Mouse (Mus musculus) E14TG2a.4 (cell line): ENCODE data around the gene Tmem222.

Experiments
- H3K27me3 ChIP-seq: 2 replicates; pipeline ENCODE4 v1.6.1; 2014; ENCODE audit warnings: low read length, control low read depth; ENCODE audit not compliant: insufficient read depth
- H3K36me3 ChIP-seq: 2 replicates; pipeline ENCODE4 v1.6.1; 2014; ENCODE audit warnings: low read length, control low read depth; ENCODE audit not compliant: insufficient read depth
- H3K4me1 ChIP-seq: replicated peaks from 2 replicates; pipeline ENCODE4 v1.6.1; 2014; ENCODE audit warnings: low read depth, low read length, control low read depth
- H3K4me3 ChIP-seq: replicated peaks from 2 replicates; pipeline ENCODE4 v1.5.1; 2014; ENCODE audit warnings: mild to moderate bottlenecking, low read length
- H3K9me3 ChIP-seq: 2 replicates; pipeline ENCODE4 v1.6.1; 2014; ENCODE audit warnings: low read length, control low read depth
- CTCF ChIP-seq: conservative IDR thresholded peaks from 2 replicates; pipeline ENCODE4 v1.5.1; 2014; ENCODE audit warnings: low read length
- NANOG ChIP-seq: IDR thresholded peaks from 2 replicates; pipeline ENCODE4 v1.6.1; 2014; ENCODE audit warnings: borderline replicate concordance, low read length, mixed read lengths
- POU5F1 ChIP-seq: IDR thresholded peaks from 2 replicates; pipeline ENCODE4 v1.6.1; 2014; ENCODE audit warnings: low read length, borderline replicate concordance

Gene Tmem222

DNA sequence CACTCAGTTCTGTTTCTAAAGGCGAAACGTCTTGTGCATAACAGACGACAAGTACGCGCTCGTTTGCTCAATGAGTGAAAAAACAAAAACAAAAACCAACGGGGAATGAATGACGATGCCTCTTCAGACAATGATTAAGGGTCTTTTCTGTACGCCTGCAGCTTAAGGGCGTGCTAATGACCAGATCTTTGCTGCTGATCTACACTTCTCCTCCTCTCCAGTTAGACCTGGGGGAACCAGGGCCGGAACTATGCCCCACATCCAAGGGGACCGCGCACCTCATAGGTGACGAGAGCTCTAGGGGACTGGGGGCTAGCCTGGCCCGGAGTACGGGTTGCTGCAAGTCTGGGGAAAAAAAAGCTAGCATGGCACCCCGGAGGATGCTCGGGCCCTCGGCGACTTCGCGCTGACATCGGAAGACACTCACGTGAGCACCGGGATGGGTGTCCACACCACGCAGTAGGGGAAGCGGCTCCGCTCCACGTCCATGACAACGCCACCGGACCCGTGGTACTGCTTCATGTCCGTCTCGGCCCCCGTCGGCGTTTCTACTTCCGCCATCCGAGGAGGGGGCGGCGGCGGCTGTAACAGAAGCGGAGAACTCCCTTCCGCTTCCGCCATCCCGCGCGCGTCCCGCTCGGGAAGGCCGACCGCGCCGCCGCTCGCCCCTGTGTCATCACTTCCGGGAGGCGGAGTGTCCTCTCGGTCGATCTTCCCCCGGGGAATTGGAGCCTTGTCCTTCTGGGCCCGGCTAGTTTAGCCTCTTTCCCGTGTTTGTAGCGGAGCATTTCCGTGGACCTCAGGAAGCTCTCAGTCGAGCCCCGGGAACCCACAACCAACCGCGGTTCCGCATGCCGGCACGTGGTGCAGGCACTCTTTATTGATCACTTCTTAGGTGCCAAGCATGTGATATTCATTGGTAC lies at the start of gene Tmem222:
Gene Tmem222, minus strand, starts transcription at position 689 of the 923 bp plus-strand sequence.
- no peaks in the 10 kb centered on the region for H3K27me3 ChIP-seq
- H3K4me1 ChIP-seq = peaks cover 49% of the 10 kb centered on the region
- peak within 1 kb of the TSS; percentile 99 for H3K4me3 ChIP-seq
- peaks cover 23% of the 10 kb centered on the region for H3K36me3 ChIP-seq
- TF ChIP-seq POU5F1 (no peak), CTCF (no peak)
- H3K9me3 ChIP-seq = no peaks in the 10 kb centered on the region

DNA sequence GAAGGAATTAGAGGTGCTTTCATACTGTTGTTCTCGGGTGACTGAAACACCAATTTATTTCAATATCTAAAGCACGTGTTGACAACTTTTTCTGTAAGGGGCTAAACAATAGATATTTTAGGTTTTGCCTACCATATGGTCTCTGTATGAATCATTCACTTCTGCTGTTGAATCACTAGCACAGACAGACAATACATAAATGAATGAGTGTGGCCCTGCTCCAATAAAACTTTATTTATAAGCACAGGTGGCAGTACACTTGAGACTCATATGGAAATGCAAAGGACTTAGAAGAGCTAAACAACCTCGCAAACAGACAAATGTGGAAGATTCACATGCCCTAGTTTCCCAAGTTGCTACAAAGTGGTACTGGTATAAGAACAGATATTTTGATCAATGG lies 42.1 kb upstream of the Tmem222 start:
- H3K4me3 ChIP-seq = no peak overlapping the region
- H3K27me3 ChIP-seq = no peaks in the 10 kb centered on the region
- H3K4me1 ChIP-seq = peaks cover 12% of the 10 kb centered on the region
- no peak for TF ChIP-seq NANOG
- TF ChIP-seq CTCF = no peak
- no peak for TF ChIP-seq POU5F1
- H3K36me3 ChIP-seq = peaks cover 78% of the 10 kb centered on the region
- no peaks in the 10 kb centered on the region for H3K9me3 ChIP-seq

DNA sequence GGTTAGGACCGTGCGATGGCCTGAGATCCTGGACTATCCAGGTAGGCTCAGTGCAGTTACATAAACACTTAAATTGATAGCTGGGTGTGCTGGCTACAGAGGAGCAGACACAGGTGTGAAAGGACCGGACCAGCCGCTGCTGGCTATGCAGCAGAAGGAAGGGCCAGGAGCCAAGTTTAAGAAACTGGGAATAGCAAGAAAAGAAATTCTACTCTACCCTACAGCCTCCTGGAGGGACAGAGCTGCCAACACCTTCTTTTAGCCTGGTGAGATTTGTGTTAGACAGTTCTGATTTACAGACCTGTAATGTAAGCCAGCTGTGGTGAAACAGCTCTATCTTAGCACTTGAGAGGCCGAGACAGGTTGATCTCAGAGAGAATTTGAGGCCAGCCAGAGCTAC lies 38.4 kb upstream of the Tmem222 start:
- H3K4me1 ChIP-seq = peaks cover 4% of the 10 kb centered on the region; the same call in 1 of the 2 replicates
- no peaks in the 10 kb centered on the region for H3K9me3 ChIP-seq
- no peak overlapping the region for H3K4me3 ChIP-seq
- TF ChIP-seq CTCF (no peak), NANOG (no peak), POU5F1 (no peak)
- no peaks in the 10 kb centered on the region for H3K27me3 ChIP-seq
- H3K36me3 ChIP-seq = peaks cover 82% of the 10 kb centered on the region

DNA sequence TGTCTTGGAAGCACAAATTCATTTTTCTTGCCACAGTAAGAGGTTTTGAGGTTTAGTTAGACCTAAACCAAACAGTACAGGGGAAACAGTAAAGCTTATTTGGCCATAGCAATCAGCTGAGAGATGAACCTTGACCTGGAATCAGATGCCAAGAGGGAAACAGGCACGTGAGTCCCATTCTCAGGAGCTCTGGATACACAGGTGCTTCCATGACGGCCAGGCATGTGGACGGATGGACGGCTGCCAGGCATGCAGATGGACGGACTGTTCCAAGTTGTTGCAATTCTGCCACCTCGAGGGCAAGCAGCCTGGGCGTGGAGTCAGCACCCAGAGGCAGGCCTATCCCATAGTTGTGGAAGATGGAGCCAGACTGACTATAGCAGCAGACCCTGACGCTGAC lies 37.3 kb upstream of the Tmem222 start:
- TF ChIP-seq POU5F1 = no peak
- no peak for TF ChIP-seq NANOG
- no peak for TF ChIP-seq CTCF
- Histone ChIP-seq H3K27me3 (no peaks in the 10 kb centered on the region), H3K9me3 (no peaks in the 10 kb centered on the region), H3K36me3 (peaks cover 72% of the 10 kb centered on the region), H3K4me3 (no peak overlapping the region), H3K4me1 (peaks cover 6% of the 10 kb centered on the region; the same call in 1 of the 2 replicates)

DNA sequence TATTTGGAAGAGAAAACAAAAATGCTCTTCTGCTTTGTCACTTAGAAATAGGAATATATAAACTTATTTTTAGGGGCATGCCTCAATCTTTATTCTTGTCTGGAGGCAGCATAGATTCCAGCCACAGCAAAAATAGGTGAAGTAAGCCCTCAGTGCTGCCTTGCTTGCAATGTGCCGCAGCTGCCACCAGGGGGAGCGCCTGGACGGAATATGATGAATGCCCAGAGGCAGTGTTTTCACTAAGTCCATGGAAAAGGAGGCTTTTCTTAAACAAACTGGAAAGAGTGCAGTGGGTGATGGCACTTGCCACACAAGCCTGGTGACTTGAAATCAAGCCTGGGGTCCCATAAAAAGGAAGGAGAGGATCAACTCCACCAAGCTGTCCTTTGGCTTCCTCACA lies 32.4 kb upstream of the Tmem222 start:
- Histone ChIP-seq H3K4me3 (no peak overlapping the region), H3K9me3 (no peaks in the 10 kb centered on the region), H3K27me3 (no peaks in the 10 kb centered on the region), H3K36me3 (peaks cover 69% of the 10 kb centered on the region), H3K4me1 (peaks cover 12% of the 10 kb centered on the region)
- TF ChIP-seq POU5F1 = no peak
- TF ChIP-seq CTCF = peak; percentile 99
- TF ChIP-seq NANOG = no peak

DNA sequence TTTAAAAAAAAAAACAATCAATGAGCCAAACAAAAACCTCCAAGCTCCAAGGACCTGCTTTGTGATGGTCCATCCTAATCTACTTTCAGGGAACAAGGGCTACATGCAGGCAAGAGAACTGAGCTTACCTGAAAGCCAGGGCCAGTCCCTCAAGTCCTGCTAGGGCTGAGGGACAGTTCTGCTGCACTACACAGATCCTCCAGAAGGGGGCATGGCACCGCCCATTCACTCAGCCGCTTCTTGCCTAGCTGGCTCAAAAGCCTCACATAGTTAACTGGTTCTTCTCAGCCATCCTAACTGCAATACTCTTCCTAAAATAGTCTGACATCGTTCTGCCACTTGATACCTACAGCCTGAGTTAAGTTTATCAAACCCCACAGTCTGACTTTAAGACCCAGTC lies 29.7 kb upstream of the Tmem222 start:
- H3K27me3 ChIP-seq = no peaks in the 10 kb centered on the region
- H3K36me3 ChIP-seq = peaks cover 75% of the 10 kb centered on the region
- H3K9me3 ChIP-seq = no peaks in the 10 kb centered on the region
- TF ChIP-seq CTCF = peak; percentile 75
- no peak for TF ChIP-seq NANOG
- no peak overlapping the region for H3K4me3 ChIP-seq
- peaks cover 12% of the 10 kb centered on the region for H3K4me1 ChIP-seq

DNA sequence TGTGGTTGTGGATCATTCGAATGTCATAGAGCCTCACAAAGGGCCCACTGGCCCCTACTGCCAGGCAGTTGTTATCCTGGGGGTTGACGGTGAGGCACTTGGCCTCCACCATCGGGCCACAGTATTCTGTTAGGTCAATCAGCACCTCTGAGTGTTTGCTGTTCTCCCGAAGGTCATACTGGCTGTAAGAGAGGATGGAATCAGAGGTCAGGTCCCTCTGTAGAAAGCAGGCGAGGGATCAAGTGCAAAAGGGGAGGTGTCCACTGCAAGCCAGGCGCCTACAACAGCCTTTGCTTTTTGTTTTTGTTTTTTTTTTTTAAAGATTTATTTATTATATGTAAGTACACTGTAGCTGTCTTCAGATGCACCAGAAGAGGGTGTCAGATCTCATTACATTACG lies 28.2 kb upstream of the Tmem222 start:
- H3K4me3 ChIP-seq = no peak overlapping the region
- TF ChIP-seq CTCF (no peak), NANOG (no peak), POU5F1 (no peak)
- H3K4me1 ChIP-seq = peaks cover 27% of the 10 kb centered on the region
- H3K36me3 ChIP-seq = peaks cover 76% of the 10 kb centered on the region
- H3K27me3 ChIP-seq = no peaks in the 10 kb centered on the region
- no peaks in the 10 kb centered on the region for H3K9me3 ChIP-seq

DNA sequence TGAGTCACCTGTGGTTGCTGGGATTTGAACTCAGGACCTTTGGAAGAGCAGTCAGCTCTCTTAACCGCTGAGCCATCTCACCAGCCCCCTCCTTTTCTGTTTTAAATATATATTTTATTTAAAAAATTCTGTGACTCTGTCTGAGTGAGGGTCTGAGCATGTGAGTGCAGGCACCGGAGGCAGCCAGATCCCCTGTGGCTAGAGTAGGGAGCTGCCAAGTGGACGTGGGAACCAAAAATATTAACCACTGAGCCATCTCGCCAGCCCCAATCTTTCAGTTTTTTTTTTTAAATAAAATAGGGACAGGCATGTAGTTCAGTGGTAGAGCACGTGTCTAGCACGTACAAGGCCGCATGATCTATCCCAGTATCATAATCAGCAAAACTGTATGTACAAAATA lies 27.2 kb upstream of the Tmem222 start:
- H3K27me3 ChIP-seq = no peaks in the 10 kb centered on the region

DNA sequence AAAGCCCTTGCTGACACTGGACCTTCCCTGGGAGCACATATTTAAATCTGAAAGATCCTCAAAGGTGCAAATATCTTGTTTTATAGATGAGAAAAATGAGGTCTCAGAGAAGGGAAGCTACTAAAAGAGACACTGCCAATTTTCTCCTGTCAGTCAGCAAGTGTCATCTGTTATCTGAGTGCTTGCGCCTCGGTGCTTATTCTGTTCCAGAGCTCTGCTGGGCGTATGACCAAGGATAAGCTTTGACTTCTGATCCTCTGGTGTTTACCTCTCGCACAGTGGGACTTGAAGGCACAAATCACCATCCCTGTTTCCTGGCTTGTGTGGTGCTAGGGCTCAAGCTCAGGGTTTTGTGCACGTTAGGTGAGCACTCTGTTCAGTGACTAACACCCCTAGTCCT lies 25.1 kb upstream of the Tmem222 start:
- no peak overlapping the region for H3K4me3 ChIP-seq
- H3K27me3 ChIP-seq = no peaks in the 10 kb centered on the region
- peaks cover 92% of the 10 kb centered on the region for H3K36me3 ChIP-seq
- TF ChIP-seq POU5F1 (no peak), NANOG (no peak), CTCF (no peak)
- peaks cover 46% of the 10 kb centered on the region for H3K4me1 ChIP-seq
- no peaks in the 10 kb centered on the region for H3K9me3 ChIP-seq

More for the DNA sequence above, 27.2 kb upstream of the Tmem222 start:
- Histone ChIP-seq H3K9me3 (no peaks in the 10 kb centered on the region), H3K4me1 (peaks cover 35% of the 10 kb centered on the region), H3K36me3 (peaks cover 86% of the 10 kb centered on the region), H3K4me3 (no peak overlapping the region)
- TF ChIP-seq NANOG = no peak
- TF ChIP-seq CTCF = no peak
- no peak for TF ChIP-seq POU5F1
